Mouse (Mus musculus): Measurements from ENCODE around the gene Gucy2c. TPM values are rescaled to one million over a fixed set of nuclear protein-coding genes. Genes with fewer than 3 reads are reported as not detected.

Gene Gucy2c
- polyA plus RNA-seq, 1 experiment = 0.07 TPM

DNA sequence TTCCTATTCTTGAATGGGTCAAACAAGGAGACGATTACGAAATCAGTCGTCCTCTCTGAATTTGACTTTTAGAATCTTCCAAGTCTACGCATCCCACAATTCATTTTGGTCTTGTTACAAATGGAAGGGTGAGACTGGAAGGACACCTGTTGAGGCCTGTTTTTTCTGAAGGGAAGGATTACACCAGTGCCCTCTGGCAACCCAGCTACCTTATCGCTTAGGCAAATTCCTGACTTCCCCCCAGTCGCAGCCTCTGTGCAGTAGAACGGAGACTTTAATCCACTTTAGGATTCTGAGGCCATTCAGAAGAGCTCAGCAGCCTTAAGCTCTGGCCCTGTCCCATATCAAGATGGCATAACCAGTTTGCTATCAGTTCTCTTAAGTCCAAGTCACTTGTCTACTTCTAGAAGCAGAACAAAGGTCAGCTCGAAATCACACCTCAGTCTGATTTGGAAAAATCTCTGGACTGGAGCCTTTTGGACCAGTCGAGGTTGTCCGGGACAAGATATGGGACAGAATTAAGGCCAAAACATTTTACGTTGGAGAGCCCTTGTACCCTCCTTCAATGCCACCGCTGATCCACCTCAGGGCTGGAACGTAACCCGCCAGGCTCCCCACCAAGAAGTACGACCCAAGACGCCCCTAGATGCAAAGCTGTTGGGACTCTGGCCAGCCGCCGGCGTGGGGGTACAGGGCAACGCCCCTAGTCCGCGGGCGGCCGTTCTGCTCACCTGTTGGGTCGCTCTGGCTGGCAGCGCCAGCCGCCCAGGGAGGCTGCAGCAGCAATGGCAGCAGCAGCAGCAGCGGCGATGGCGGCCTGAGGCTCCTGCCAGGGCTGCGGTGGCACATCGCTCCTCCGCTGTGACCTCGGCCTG lies 120.5 kb downstream of the Gucy2c start:
- TF ChIP-seq CTCF (IDR thresholded peaks at IDR 0.05; ENCODE audit: extremely low read depth, insufficient read depth, insufficient read length, insufficient replicate concordance) = no peak
- Histone ChIP-seq H3K4me3 (ENCODE audit: extremely low read depth, insufficient read depth, insufficient read length) (peak overlapping the region; percentile 66), H3K27ac (ENCODE audit: insufficient read depth, low read length) (peak overlapping the region; percentile 79), H3K4me1 (ENCODE audit: control insufficient read depth, insufficient read depth, insufficient read length) (peaks cover 6% of the 10 kb centered on the region), H3K36me3 (ENCODE audit: control insufficient read depth, insufficient read depth, low read length) (no peaks in the 10 kb centered on the region), H3K27me3 (ENCODE audit: control insufficient read depth, insufficient read depth, low read length) (peaks cover 6% of the 10 kb centered on the region; the same call in 1 of the 2 replicates)
- WGBS = 38% methylated on average over 34 of the region's 34 CpGs
- no peak for DNase-seq (ENCODE audit: low read depth in 1 of 2, low spot score in 2 of 2)

DNA sequence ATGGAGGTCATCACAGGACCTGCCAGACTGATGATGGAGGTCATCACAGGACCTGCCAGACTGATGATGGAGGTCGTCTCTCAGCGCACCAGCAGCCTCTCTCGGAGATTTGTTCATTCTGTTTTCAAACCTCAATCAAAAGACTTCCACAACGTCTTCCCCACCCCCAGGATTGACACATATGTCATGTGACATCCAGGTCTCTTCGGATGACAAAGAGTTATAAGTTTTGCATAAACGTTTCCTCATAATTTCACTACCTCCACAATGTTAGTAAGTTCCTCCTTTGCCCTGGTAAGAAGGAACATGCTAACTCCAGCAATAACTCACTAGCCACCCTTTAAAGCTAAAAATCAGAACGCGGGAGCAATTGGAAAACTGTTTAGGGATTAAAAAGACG lies 122.3 kb downstream of the Gucy2c start:
- no peaks in the 10 kb centered on the region for H3K36me3 ChIP-seq (ENCODE audit: control insufficient read depth, insufficient read depth, low read length)
- peaks cover 6% of the 10 kb centered on the region; the same call in 1 of the 2 replicates for H3K27me3 ChIP-seq (ENCODE audit: control insufficient read depth, insufficient read depth, low read length)
- H3K4me3 ChIP-seq (ENCODE audit: extremely low read depth, insufficient read depth, insufficient read length) = no peak overlapping the region
- H3K4me1 ChIP-seq (ENCODE audit: control insufficient read depth, insufficient read depth, insufficient read length) = peaks cover 11% of the 10 kb centered on the region
- WGBS = 64% methylated on average over 9 of the region's 9 CpGs
- no peak for TF ChIP-seq CTCF (IDR thresholded peaks at IDR 0.05; ENCODE audit: extremely low read depth, insufficient read depth, insufficient read length, insufficient replicate concordance)
- TF ChIP-seq POLR2A (IDR thresholded peaks at IDR 0.05; ENCODE audit: low read depth, low read length) = no peak; the same call in 1 of the 2 replicates
- peak; percentile 36 to 71 for DNase-seq (ENCODE audit: low read depth in 1 of 2, low spot score in 2 of 2)
- H3K27ac ChIP-seq (ENCODE audit: insufficient read depth, low read length) = peak overlapping the region; percentile 63; the same call in 1 of the 2 replicates

DNA sequence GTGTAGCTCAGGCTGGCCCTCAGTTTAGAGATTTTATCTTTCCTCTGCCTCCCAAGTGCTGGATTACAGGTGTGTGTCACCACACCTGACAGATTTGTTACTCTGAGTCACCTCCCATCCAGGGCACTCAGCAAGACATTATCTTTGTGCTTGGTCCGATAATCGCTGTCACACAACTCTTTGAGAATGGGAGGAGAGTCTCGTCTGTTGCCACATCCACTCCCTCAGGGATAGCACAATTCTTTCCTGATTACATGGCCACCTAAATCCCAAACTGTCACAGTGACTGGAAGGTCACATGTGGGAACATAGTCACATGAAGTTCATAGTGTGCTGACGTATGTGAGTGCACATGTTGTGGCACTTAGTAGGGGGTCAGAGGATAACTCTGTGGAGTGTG lies 123.3 kb downstream of the Gucy2c start:
- peaks cover 15% of the 10 kb centered on the region for H3K4me1 ChIP-seq (ENCODE audit: control insufficient read depth, insufficient read depth, insufficient read length)
- WGBS = 89% methylated on average over 4 of the region's 4 CpGs
- H3K36me3 ChIP-seq (ENCODE audit: control insufficient read depth, insufficient read depth, low read length) = no peaks in the 10 kb centered on the region
- TF ChIP-seq CTCF (IDR thresholded peaks at IDR 0.05; ENCODE audit: extremely low read depth, insufficient read depth, insufficient read length, insufficient replicate concordance) (no peak), POLR2A (IDR thresholded peaks at IDR 0.05; ENCODE audit: low read depth, low read length) (no peak)
- no peak for DNase-seq (ENCODE audit: low read depth in 1 of 2, low spot score in 2 of 2)
- no peak overlapping the region for H3K4me3 ChIP-seq (ENCODE audit: extremely low read depth, insufficient read depth, insufficient read length)
- H3K27me3 ChIP-seq (ENCODE audit: control insufficient read depth, insufficient read depth, low read length) = peaks cover 6% of the 10 kb centered on the region; the same call in 1 of the 2 replicates
- H3K27ac ChIP-seq (ENCODE audit: insufficient read depth, low read length) = no peak overlapping the region

DNA sequence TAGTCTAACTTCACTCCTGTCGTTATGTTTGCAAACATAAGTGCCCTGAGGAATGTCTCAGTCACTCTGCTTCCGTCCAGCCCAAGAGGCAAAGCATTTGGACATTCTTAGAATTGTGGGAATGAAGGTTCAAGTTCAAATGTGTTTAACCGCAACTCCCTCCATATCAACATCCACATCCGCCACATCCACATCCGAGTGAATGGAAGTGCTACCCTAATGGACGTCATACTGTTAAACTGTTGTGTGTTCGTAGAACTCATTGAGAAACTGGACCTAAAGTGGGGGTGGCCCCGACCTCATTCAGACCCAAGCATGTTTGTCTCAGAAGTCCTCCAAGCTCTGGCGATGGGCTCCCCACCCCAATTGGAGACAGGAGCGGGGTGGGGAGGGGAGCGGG lies 125.8 kb downstream of the Gucy2c start:
- Histone ChIP-seq H3K27me3 (ENCODE audit: control insufficient read depth, insufficient read depth, low read length) (no peaks in the 10 kb centered on the region), H3K27ac (ENCODE audit: insufficient read depth, low read length) (no peak overlapping the region), H3K36me3 (ENCODE audit: control insufficient read depth, insufficient read depth, low read length) (no peaks in the 10 kb centered on the region), H3K4me1 (ENCODE audit: control insufficient read depth, insufficient read depth, insufficient read length) (peaks cover 18% of the 10 kb centered on the region), H3K4me3 (ENCODE audit: extremely low read depth, insufficient read depth, insufficient read length) (no peak overlapping the region)
- WGBS = 83% methylated on average over 11 of the region's 11 CpGs
- TF ChIP-seq POLR2A (IDR thresholded peaks at IDR 0.05; ENCODE audit: low read depth, low read length) (no peak), CTCF (IDR thresholded peaks at IDR 0.05; ENCODE audit: extremely low read depth, insufficient read depth, insufficient read length, insufficient replicate concordance) (no peak)
- no peak for DNase-seq (ENCODE audit: low read depth in 1 of 2, low spot score in 2 of 2)

DNA sequence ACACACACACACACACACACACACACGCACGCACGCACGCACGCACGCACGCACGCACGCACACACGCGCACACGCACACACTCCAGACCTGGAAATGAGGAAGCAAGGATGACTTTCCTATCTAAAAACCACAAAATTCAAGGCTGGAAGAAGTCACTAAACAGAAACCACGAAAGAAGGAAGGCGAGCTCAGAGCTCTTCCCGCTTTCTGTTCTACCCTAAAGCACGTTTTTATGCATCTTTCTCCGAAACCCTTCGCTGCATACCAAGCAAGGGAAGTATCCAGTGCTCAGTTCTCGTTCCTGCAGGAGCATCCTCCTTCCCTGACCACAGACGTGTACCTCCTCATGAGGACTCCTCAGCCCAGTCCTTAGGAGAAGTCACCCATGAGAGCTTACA lies 127.1 kb downstream of the Gucy2c start:
- Histone ChIP-seq H3K27ac (ENCODE audit: insufficient read depth, low read length) (peak overlapping the region; percentile 85), H3K4me3 (ENCODE audit: extremely low read depth, insufficient read depth, insufficient read length) (no peak overlapping the region), H3K36me3 (ENCODE audit: control insufficient read depth, insufficient read depth, low read length) (no peaks in the 10 kb centered on the region), H3K4me1 (ENCODE audit: control insufficient read depth, insufficient read depth, insufficient read length) (peaks cover 18% of the 10 kb centered on the region), H3K27me3 (ENCODE audit: control insufficient read depth, insufficient read depth, low read length) (no peaks in the 10 kb centered on the region)
- no peak for TF ChIP-seq POLR2A (IDR thresholded peaks at IDR 0.05; ENCODE audit: low read depth, low read length)
- no peak for TF ChIP-seq CTCF (IDR thresholded peaks at IDR 0.05; ENCODE audit: extremely low read depth, insufficient read depth, insufficient read length, insufficient replicate concordance)
- no peak for DNase-seq (ENCODE audit: low read depth in 1 of 2, low spot score in 2 of 2)
- WGBS = 68% methylated on average over 20 of the region's 20 CpGs

DNA sequence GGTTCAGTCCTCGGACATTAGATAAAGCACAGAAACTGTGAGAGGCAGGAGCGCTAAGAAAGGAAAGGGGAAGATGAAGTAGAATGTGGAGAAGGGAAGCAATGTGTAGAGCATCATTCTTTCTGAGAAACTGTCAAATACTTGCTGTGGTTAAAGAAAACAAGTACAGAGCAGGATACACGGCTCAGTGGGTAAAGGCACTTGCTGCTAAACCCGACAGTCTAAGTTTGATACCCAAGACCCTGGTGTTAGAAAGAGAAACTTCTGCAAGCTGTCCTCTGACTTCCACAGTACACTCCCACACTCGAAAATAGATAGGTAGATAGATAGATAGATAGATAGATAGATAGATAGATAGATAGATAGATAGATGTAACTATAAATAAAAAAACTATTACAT lies 128.2 kb downstream of the Gucy2c start:
- WGBS = 11% methylated on average over 5 of the region's 5 CpGs
- DNase-seq (ENCODE audit: low read depth in 1 of 2, low spot score in 2 of 2) = peak; percentile 42 to 52
- H3K27me3 ChIP-seq (ENCODE audit: control insufficient read depth, insufficient read depth, low read length) = no peaks in the 10 kb centered on the region
- H3K36me3 ChIP-seq (ENCODE audit: control insufficient read depth, insufficient read depth, low read length) = no peaks in the 10 kb centered on the region
- H3K4me3 ChIP-seq (ENCODE audit: extremely low read depth, insufficient read depth, insufficient read length) = no peak overlapping the region
- peaks cover 18% of the 10 kb centered on the region for H3K4me1 ChIP-seq (ENCODE audit: control insufficient read depth, insufficient read depth, insufficient read length)
- peak overlapping the region; percentile 85 for H3K27ac ChIP-seq (ENCODE audit: insufficient read depth, low read length)
- no peak for TF ChIP-seq CTCF (IDR thresholded peaks at IDR 0.05; ENCODE audit: extremely low read depth, insufficient read depth, insufficient read length, insufficient replicate concordance)
- TF ChIP-seq POLR2A (IDR thresholded peaks at IDR 0.05; ENCODE audit: low read depth, low read length) = no peak

DNA sequence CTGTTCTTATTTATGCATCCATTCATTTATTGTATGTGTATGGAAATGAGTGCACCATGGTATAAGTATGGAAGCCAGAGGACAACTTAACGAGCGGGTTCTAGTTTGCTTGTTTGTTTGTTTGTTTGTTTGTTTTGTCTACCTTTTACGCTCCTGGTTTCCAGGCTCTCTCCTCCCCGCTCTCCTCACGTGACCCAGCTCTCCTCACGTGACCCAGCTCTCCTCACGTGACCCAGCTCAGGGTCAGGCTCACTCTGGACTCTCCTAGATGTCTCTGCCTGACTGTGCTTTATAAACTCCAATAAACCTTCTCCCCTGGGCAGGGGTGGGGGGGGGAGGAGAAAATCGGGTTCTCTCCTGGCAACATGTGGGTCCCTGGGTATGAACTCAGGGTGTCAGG lies 130.9 kb downstream of the Gucy2c start:
- no peak overlapping the region for H3K4me3 ChIP-seq (ENCODE audit: extremely low read depth, insufficient read depth, insufficient read length)
- H3K27ac ChIP-seq (ENCODE audit: insufficient read depth, low read length) = no peak overlapping the region
- WGBS = 91% methylated on average over 8 of the region's 8 CpGs
- no peaks in the 10 kb centered on the region for H3K36me3 ChIP-seq (ENCODE audit: control insufficient read depth, insufficient read depth, low read length)
- no peaks in the 10 kb centered on the region for H3K27me3 ChIP-seq (ENCODE audit: control insufficient read depth, insufficient read depth, low read length)
- no peak for DNase-seq (ENCODE audit: low read depth in 1 of 2, low spot score in 2 of 2)
- TF ChIP-seq POLR2A (IDR thresholded peaks at IDR 0.05; ENCODE audit: low read depth, low read length) (no peak), CTCF (IDR thresholded peaks at IDR 0.05; ENCODE audit: extremely low read depth, insufficient read depth, insufficient read length, insufficient replicate concordance) (no peak)
- peaks cover 18% of the 10 kb centered on the region for H3K4me1 ChIP-seq (ENCODE audit: control insufficient read depth, insufficient read depth, insufficient read length)
